Mouse (Mus musculus) 416B (cell line): ENCODE measurements around the gene Zfp575.

Experiments used
- DNase-seq: peaks from one replicate; pipeline ENCODE4 v3.0.0; 2011; ENCODE audit warnings: low read depth

Zfp575 gene

DNA sequence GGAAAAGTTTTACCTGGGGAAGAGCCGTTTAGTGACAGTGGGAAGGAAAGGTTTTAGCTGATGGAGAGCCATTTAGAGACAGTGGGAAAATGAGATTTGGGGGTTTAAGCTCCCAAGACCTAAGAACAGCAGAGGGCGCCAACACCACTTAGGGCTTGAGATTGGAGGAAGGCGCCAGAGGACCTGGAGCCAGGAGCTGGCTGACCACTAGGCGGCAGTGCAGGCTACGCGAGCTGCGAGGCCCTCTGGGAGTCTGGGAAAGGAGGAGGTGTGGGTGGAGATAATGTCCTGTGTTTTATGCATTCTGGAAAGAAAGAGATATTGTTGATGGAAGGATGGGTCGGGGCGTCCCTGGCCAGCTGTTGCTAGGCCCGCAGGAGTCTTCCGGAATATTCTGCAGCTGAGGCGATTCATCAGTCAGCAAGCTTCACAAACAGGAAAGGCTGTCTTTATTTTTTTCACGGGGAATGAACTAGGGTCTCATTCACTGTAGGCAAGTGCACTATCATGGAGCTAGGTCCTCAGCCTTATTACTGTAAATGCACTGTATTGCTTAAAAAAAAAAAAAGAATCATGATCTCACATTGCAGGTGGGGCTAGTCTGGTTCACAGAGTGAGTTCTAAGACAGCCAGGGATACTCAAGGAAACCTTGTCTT, 13.6 kb upstream of the Zfp575 start:
- peak; percentile 94 for DNase-seq

DNA sequence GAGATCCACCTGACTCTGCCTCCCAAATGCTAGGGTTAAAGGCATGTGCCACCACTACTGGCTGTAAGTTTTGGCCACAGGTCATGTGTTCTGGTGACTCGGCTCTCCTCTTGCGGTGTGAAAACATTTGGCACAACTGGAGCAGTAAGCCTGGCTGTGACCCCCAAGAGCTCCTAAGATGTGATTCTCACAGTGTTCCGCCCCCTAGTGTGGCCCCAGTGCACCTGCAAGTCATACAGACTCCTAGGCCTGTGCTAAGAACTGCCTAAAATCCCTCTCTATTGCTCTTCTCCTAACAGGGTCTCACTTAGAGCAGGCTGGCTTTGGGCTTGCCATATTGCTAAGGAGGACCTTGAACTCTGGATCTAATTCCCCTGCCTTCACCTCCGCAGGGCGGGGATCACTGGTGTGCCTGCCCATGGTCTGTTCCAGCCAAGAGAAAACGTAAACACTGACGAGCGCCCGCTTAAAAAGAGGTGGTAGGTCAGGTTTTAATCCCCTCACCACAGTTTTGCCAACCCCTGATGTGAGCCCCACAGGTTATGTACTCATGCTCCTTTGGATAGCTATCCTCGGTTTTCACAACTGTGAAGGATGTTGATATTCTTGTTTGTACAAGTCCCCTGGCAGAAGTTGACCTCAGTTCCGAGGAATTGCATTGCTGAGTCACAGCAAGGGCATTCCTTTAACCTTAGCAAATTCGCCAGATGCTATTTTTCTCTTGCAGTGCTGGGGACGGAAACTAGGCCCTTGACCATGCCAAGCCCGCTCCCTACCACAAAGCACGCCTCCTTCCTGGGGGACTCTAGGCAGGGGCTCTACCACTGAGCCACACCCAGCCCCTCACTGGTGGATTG, 12.0 kb upstream of the Zfp575 start:
- DNase-seq, result peak; percentile 51

DNA sequence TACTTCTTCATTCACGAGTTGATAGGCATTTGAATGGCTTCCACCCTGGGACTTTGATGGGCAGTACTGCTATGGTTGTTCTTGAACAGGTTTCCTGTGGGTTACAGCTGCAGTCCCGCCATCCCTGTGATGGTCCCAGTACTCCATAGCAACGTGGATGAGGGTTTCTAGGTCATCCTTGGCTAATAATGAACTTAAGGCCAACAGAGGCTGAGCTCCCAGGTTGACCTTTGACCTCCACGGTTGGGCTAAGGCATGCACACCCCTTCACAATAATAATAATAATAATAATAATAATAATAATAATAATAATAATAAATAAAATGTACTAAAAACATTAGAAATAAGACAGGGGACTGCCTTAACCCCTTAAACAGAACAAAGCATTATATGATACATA, 10.7 kb upstream of the Zfp575 start:
- no peak for DNase-seq

DNA sequence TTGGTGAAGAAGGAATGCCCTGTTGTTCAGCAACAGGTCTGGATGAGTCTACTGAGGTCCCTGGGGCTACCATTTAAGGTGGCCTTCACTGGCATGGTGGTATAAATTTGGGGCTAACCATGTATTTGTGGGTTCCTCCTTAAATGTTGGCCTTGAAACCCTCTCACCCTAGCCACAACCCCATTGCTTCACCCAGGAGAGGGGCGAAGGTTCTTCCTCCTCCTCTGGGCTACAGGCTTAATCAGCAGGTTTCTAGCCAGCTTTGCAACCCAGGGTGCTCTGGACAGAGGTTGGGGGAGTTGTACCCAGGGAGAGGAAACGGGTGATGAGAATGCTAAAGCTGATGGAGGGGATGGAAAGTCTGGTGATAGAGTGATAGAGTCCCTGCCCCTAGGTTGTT, 8.0 kb upstream of the Zfp575 start:
- DNase-seq, result peak; percentile 81

DNA sequence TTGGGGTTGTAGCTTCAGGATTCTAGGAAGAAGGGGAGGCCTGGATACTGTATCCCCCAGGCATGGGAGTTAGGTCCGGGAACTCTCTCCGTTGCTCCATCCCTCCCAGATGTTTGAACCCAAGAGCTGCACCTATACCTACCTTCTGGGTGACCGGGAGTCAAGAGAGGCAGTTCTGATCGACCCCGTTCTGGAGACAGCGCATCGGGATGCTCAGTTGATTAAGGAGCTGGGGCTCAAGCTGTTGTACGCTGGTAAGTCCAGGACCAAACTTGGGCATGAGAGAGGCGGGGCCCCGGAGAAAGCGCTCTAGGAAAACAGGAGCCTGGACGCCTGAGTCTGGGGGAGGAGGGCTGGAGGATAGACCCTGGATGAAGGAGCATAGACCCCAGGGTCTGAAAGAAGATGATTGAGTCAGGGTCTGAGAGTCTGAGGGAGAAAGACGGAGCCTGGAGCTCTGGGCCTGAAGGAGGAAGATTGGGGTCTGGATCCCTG, 6.9 kb upstream of the Zfp575 start:
- no peak for DNase-seq

DNA sequence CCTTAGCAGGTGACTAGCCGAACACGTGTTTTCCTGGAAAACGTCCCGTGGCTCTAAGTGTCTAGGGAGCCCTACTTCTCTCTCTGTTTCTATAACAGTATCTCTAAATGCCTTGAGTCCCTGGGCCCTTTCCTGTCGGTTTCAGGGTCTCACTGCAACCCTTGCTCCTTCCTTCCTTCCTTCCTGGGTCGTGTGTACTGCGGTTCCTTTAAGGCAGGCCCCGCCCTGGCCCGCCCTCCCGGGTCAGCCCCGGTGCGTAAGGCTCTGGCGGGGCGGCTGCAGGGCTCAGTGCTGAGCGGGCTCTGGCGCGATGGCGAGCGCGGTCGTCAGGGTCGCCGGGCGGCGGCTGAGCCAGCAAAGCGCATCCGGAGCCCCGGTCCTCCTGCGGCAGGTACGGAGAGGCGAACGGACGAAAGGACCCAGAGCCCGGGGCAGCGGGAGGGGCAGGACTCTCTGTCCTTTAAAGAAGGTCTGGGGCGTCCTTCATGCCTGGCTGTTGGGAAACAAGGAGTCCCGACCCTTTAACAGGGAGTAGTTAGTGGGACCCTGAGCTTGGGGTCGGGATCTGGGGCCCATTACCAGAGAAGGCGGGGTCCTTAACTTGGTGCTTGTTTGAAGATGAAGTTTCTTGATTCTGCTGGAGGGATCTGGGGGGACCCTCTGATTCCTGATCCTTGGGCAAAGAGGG, 6.3 kb upstream of the Zfp575 start:
- DNase-seq, result peak; percentile 78

DNA sequence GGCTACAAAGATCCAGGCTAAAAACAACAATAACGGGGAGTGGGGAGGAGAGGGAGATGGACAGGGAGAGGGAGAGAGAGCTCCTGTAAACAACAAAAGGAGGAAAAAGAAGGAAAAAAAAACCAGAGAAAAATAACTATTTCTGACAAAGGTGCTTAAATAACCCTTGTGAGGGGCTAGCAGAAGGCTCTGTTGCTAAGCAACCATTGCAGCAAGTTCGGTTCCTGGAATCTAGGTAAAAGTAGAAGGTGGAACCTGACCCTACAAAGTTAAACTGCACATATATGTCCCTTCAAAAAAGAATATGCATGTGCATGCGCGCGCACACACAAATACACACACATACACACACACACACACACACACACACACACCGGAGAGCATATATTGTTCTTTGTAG, 5.3 kb upstream of the Zfp575 start:
- no peak for DNase-seq

DNA sequence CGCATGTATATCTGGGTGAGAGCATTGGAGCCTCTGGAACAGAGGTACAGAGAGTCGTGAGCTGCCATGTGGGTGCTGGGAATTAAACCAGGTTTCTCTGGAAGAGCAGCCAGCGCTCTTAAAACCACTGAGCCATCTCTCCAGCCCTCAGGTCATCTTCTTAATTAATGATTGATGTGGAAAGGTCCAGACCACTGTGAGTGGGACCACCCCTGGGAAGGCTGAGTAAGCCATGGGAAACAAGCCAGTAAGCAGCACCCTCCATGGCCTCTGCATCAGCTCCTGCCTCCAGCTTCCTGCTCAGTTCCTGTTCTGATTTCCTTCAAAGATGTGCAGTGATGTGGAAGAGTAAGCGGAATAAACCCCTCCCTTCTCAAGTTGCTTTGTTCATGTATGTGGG, 4.7 kb upstream of the Zfp575 start:
- no peak for DNase-seq

DNA sequence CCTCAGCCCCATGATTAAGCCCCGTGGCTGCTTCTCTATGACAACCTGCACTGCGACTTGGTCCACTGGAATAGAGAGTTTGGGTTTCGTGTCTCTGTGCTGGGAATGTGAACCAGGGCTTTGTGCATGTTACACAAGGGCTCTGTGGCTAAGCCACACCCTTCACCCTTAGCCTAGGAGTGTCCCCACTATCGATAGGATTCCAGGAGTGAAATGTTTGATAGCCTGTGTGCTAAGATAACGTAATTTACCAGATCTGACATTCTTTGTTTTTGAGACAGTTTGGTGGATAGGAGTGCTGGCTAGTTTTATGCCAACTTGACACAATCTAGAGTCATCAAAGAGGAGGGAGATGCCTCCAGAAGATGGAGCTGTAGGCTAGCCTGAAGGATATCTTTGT, 4.3 kb upstream of the Zfp575 start:
- DNase-seq, result peak; percentile 50

DNA sequence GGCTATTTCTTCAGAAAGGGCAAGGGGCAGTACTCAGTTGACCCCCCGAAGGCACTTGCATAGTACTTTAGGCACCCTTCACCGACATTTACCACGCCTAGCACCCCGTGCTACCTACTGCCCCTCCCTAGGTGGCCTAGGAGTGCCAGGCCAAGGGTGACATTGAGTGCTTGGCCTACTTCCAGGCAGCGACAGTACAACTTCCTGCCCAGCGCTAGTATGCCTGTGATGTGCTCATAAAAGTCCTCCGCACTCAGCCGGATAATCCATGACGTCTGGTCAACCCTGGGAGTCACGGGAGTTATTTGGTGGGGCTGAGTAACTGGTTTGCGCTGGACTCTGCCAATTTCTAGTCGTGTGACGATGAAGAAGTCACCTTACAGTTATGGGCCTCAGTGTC, 895 bp upstream of the Zfp575 start:
- peak; percentile 59 for DNase-seq

DNA sequence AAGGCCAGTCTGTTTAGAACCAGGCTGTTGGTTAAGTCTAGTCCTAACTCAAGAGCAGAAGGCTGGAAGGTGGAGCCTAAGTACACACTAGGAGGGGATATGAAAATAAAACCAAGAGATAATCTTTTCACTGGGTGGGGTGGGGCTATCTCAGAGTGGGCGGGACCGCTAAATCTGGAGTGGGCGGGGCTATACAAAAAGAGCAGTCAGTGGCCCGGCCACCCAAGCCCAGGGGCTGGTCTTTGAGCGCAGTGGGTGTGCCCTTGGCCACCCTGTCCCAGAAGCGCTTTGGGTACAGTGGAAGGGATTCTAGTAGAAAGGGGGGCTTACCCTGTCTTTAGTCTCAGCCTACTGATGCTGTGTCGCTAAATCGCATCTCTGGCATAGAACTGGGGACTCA, 613 bp downstream of the Zfp575 start:
- DNase-seq, result no peak

DNA sequence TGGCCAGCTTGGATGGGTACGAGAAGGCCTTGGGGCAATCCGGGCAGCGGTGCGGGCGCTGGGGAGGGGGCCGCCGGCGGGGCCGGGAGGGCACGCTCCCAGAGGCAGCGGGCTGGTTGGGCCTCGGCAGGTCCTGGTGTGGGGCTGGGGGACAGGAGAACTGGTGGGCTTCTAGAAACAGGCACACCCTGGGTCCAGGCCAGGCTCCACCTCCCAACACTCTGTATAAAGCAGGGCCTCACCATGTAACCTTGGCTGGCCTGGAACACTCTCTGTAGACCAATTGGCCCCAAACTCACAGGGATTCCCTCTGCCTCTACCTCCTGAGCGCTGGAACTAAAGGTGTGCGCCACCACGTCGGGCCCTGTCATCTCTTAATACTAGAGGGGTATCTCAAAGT, 1.4 kb downstream of the Zfp575 start:
- no peak for DNase-seq

DNA sequence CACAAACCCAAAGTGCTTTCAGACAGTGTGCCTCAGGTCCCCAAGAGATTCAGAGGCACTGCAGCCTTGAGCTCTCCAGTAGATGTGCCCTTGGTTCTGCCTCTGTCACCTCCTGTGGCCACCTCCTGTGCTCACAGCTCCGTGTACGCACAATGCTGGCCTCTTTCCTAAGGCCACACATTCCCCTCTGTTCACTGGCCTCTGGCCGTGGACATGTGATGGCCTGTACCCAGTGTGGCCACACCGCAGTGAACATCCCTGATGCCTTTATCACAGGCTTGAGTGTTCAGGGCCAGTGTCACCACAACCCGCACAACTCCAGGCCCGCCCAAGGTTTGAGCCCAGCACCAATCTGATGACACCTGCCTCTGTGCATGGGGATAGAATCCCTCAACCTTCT, 2.6 kb downstream of the Zfp575 start:
- no peak for DNase-seq

DNA sequence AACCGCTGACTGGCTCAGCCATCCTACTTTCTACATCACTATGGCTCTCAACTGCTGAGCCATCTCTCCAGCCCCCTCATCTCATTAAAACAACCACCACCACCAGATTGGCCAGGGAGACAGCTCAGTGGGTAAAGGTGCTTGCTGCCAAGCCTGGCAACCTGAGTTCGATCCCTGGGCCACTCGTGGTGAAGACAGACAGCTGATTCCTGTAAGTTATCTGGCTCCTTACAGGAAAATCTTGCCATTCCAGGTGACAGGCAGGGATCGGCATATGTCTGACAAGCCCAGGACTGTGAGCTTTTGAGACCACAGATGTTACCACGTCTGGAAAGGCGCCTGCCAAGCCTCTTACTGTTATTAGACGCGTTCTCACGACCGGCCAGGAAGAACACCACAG, 9.6 kb downstream of the Zfp575 start:
- DNase-seq, result no peak

DNA sequence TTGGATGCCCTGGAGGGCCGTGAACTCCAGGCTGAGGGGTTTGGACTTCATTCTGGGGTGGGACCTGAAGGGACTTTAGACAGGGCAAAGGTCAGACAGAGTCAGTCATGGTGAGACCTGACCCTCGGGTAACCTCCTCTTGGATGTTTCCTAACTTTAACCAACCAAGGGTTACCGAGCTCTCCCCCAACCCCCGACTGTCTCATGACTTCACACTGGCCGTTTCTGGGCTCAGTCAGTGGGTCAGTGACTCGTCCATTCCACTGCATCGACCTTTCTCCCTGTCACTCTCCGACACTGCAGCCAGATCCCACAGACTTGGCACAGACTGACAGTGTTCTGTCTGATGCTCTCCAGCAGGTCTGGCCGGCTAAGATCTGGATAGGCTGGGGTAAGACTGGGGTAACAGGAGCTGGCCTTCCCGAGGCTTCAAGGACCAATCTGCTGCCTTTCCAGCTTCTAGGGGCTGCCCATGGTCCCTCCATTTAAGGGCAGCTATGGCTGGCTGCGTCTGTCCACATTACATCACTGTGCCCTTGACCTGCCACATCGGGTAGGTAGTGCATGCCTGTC, 13.1 kb downstream of the Zfp575 start:
- DNase-seq, result no peak

DNA sequence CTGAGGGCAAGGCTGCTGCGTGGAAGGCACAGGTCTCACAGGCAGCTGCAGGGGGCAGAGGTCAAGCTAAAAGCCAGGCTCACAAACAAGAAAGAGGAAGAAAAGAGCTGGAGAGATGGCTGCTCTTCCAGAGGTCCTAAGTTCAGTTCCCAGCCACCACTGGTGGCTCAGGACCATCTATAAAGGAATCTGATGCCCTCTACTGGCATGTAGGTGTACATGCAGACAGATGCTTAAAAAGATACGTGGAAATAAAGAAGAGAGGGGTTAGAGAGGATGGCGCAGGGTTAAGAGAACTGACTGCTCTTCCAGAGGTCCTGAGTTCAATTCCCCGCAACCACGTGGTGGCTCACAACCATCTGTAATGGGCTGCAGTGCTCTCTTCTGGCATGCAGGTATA, 15.0 kb downstream of the Zfp575 start:
- DNase-seq, result peak; percentile 58

DNA sequence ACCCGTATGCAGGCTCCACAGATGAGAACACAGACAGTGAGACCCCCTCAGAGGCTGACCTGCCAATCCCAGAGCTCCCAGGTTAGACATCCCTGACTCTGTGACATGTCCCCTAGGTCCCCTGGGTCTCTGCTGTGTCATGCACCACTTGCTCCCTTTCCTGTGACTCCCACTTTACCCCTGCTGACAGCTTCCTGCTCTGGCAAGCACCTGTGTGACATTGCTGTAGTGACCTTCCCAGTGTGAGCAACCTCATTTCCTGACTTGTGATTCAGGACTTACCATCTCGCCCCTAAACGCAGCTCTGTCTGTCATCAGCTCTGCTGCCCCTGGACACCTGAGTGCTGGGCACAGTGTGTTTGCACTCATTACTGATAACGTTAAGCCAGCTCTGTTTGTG, 16.4 kb downstream of the Zfp575 start:
- DNase-seq, result no peak

DNA sequence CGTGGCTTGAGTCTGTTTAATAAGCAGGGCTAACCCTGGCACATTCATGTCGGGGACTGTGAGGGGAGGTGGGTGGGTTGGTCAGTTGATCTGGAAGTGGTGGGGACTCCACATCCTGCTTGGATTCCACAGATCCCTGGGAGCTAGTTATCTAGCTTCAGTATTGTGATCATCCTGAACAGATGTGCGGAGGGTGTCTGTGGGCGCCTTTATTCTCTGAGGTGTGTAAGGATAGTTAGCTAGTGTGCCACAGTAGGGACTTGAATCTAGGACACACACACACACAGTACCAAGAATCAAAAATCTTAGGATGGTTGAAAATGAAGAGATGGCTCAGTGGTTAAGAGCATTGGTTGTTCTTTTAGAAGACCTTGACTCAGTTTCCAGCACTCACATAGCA, 18.9 kb downstream of the Zfp575 start:
- no peak for DNase-seq

DNA sequence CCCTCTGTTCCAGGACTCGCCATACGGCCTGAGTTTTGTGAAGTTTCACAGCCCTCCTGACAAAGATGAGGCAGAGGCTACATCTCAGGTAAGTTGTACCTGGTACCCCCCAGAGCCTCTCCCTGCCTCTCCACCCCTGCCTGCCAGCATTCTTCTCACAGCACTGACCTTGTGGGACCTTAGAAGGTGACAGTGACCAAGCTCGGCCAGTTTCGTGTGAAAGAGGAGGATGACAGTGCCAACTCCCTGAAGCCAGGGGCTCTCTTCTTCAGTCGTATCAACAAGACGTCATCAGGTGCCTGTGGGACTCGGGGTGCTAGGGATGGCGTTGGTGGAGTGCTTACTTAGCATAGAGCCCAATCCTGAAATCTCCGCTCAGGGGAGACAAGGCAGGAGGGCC, 21.2 kb downstream of the Zfp575 start:
- no peak for DNase-seq

DNA sequence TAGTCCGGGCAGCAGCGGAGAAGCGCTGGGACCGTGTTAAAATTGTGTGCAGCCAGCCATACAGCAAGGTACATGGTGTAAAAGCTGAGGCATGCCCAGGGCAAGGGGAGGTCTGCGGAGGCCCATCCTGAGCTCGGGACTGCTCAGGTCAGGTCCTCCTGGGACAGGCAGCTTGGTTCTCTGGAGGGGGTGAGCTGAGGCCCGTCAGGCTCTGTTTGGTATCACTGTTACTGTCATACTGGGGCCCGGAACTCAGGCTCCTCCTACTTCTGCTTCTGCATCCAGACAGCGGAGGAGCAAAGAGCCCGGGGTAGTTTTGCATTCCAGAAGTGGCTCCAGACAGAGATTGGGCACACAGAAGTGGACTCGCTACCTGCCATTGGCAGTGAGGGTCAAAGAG, 21.8 kb downstream of the Zfp575 start:
- no peak for DNase-seq

DNA sequence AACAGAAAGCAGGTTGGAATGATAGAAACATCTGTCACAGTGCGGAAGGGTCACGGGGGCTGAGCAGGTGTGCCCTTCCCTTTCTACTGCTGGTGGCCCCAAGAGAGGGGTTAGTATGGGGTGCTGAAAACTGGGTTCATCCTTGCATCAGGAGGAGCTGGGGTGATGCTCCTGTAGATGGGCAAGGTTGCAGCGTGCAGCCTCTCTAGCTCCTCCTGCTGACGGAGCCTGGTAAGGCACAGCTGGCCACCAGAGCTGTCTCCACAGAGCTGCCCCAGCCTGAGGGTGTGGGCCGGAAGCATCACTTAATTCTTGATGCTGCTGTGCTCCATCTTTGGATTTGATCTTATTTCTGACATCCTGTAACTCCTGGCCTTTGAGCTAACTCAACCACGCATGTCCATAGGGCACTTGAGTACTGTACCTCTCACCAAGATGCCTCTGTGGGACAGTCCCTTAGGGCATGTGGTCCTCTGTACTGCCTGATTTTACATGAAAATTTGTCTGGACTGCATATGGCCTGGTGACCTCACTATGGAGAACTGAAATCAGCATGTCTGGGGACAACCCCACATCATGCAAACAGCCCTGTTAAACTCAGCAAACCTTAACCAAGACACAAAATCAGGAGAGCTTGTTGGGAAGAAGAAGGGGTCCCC, 22.7 kb downstream of the Zfp575 start:
- peak; percentile 64 for DNase-seq

DNA sequence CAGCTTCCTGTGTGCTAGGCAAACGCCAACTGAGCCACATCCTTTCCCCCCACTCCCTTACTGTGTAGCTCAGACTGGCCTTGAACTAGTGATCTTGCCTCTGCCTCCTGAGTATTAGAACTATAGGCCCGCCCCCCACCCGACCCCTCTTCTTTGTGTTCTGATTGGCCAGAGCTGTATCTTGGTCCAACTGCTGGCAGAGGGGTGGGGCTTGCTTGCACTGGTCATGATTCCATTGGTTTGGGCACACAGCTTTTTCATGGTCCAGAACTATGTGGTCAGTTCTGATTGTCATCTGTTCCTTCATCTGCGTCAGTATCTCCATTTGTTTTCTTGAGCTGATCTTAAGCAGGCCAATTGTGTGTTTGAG, 23.6 kb downstream of the Zfp575 start:
- peak; percentile 13 for DNase-seq
